Mouse (Mus musculus) bone marrow macrophage, adult 2 months (primary cell): ENCODE measurements around the gene Gm28305.

Experiments
- CTCF ChIP-seq: IDR thresholded peaks from 2 replicates; pipeline ENCODE4 v1.5.1; 2012; ENCODE audit warnings: low read depth, mild to moderate bottlenecking, low read length, moderate library complexity
- POLR2A ChIP-seq: IDR thresholded peaks from 2 replicates; pipeline ENCODE4 v1.6.1; 2012; ENCODE audit warnings: mild to moderate bottlenecking, low read depth, low read length, borderline replicate concordance

DNA sequence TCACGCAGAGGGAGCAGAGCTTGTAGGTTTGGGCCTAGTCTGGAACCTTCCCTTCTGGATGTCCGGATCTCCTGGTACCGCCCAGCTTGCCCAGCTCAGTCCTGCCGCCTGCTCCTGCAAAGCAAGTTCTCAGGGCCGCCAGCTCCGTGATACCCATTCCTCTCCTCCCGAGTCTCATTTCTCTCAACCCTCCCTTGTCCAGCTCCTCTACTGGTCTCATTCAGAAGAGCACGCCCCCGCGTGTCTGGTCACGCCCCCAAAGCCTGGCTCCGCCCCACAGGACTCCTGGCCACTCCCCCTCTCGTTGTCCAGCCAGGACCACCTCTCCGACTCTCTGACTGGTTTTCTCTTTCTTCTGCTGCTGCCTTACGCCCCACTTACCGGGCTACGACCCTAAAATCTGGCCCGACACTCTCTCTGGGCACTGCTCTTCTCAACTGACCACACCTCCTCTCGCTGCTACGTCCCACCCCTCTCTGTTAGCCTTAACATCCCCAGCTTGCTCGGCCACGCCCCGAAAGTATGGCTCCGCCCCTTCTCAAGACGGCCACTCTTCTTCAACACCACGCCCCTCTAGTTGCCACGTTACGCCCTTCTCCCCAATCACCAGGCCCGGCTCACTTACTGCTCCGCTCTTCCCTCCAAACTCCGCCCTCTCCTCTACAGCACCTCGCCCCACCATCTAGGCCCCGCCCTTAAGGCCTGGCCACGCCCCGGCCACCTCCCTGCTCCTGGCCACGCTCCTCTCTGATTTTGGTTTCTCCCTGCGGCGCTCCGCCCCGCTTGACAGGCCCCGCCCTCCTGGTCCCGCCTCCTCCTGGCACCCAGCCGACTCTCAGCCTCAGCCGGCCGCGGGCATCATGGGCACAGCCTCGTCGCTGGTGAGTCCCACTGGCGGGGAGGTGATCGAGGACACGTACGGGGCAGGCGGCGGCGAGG is 38.3 kb upstream of the Gm28305 start, which contains the start of gene Nphp3:
- TF ChIP-seq CTCF (no peak), POLR2A (no peak)
